Mouse (Mus musculus): ENCODE results near the gene Has1.
"Not testable (repeated sequence)": the region's sequence is repeated elsewhere in the genome, so short reads cannot be mapped to it uniquely, and the experiment has no call there.

Has1 gene

DNA sequence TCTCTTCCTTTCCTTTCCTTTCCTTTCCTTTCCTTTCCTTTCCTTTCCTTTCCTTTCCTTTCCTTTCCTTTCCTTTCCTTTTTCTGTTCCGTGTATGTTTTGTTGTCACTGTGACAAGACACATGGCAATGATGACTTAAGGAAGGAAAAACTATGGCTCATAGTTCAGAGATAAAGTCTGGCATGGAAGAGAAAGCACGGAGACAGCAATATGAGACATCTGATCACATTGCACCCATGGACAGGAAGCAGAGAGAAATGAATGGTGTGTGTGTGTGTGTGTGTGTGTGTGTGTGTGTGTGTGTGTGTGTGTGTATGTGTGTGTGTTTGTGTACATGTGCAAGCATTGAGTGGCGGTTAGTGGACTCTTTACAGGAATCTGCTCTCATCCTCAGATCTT lies 10.4 kb downstream of the Has1 start:
- not testable (repeated sequence) for DNase-seq (ENCODE audit: low read depth)

DNA sequence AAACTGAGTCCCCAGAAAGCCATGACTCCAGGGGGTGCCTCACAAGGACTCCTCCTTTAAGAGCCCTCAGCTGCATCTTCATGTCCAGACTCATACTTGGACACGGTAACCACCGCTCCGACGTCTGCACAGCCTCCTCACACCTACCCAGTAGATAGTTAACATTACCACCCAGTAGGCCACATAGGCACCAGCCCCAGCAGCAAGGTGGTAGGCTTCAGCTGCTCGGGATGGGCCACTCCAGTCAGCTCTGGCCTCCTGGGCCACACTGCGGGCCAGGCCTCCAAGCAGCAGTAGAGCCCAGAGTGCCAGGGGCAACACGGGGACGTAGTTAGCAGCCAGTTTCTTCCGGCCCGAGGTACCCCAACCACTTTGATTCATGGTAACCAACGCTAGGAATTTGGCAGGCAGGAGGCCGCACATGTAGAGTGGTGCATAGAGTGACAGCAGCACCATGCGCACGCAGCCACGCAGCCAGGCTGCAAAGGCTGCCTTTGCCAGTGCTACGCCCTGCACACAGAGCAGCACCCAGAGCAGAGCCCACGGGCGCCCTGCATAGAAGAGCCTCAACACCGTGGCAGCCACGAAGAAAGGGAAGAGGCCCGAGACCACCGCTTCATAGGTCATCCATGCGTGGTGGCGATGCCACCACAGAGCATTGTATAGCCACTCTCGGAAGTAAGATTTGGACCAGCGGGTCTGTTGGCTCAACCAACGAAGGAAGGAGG lies 11.3 kb downstream of the Has1 start:
- DNase-seq (ENCODE audit: low read depth), result no peak

- DNase-seq (ENCODE audit: low read depth), result no peak
Observed at GRCm38 (mm10) chr17:17840796-17841195, 14.2 kb downstream of the Has1 start.

DNA sequence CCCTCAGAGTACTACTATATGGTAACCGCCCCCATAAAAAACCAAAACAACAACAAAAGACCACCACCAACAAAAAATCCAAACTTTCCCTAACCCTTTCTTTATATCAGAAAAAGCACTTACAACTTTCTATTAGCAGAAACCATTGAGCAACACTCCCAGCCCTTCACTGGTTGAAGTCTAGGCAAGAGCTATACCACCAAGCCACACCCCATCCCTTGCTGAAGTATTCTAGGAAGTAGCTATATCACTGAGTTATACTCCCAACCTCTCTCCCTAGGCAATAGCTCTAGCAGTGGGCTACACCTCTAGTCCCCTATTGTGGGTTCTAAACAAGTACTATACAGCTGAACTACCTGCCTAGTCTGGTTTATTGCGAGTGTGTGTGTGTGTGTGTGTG lies 15.7 kb downstream of the Has1 start:
- DNase-seq (ENCODE audit: low read depth), result no peak

- peak; percentile 89 for DNase-seq (ENCODE audit: low read depth)
Observed at GRCm38 (mm10) chr17:17837919-17838701, 16.9 kb downstream of the Has1 start.

- no peak for DNase-seq (ENCODE audit: low read depth)
Observed at GRCm38 (mm10) chr17:17837426-17837825, 17.6 kb downstream of the Has1 start.

DNA sequence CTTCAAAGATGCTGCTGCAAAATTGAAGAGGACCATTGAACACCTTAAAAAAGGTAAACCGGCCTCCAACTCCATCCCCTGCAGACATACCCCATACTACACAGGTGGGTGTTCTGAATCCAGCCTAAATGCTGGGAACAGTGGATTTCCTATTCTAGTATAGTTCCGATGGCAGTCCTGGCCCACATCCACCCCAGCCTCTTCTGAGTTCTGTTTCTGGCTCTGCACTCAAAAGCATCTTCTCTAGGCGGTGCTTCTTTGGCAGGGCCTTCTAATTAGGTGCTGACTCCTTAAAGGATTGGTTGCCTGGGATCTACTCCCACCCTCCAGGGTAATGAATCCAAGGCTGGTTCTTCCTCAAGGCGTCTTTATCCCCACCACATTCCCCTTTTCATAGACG lies 18.9 kb downstream of the Has1 start:
- DNase-seq (ENCODE audit: low read depth), result no peak

DNA sequence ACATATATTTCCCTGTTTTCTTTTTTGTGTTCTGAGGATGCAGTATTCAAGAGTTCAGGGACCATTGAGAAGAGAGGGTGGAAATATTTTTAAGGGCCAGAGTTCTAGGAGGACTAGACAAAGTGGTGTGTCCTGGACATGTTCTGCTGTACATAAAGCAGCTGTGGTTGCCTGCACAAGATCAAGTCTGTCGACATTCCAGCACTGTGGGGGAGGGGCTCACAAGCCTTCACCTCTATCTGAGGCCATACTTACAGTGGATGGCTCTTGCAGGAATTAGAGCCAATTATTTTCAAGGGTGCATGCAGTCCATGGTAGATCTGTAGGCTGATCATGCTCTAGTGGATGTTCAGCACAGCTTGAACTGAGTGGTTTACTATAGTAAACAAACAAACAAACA lies 20.1 kb downstream of the Has1 start:
- no peak for DNase-seq (ENCODE audit: low read depth)

GRCm38 (mm10) chr17:17830731-17831130 lies 24.3 kb downstream of the Has1 start:
- no peak for DNase-seq (ENCODE audit: low read depth)

- no peak for DNase-seq (ENCODE audit: low read depth)
Observed at GRCm38 (mm10) chr17:17829816-17830535, 25.0 kb downstream of the Has1 start.

- no peak for DNase-seq (ENCODE audit: low read depth)
Observed at GRCm38 (mm10) chr17:17829052-17829785, 25.8 kb downstream of the Has1 start.

DNA sequence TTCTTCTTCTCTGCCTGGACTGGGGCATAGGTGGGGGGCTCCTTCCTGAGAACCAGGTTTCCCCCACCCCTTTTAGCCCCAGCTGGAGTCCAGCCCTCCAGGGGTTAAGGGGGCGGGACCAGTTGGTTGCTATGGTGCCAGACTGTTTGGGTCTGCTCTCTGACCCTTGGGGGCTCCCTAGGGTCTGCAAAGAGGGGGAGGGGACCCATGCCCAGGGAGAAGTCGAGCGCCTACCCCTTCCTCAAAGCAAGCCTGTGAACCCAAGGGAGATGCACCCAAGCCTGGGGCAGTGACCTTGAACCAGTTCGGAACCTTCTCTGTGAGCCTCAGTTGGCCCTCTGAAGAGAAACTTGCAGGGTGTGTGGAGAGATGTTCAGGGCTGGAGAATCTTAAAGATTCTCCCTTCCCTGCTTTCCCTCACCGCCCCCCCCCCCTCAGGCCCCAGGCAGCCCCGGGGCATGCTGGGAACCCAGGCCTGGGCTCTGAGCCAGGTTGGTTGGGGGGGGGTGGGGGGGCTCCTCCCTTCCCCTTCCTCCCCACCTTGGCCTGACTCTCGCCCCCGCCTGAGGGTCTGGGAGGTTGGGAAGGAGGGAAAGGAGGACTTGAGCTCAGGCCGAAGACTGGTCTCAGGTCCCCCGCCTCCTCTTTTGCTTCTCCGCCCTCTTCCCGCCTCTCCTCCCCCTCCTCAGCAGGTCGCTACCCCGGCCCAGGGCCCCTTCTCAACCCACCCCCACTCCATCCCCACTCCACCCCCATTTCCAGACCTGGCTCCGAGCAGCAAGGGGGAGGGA lies 26.6 kb downstream of the Has1 start:
- no peak for DNase-seq (ENCODE audit: low read depth)

GRCm38 (mm10) chr17:17827658-17828190 lies 27.3 kb downstream of the Has1 start:
- DNase-seq (ENCODE audit: low read depth), result no peak

- DNase-seq (ENCODE audit: low read depth), result no peak
Observed at GRCm38 (mm10) chr17:17826751-17827657, 28.0 kb downstream of the Has1 start, which contains the start of gene Spaca6. Gene Spaca6 (plus strand): TSS chr17:17827158.

GRCm38 (mm10) chr17:17825921-17826591 lies 28.9 kb downstream of the Has1 start:
- DNase-seq (ENCODE audit: low read depth), result no peak

GRCm38 (mm10) chr17:17823612-17824336 lies 31.2 kb downstream of the Has1 start:
- no peak for DNase-seq (ENCODE audit: low read depth)

DNA sequence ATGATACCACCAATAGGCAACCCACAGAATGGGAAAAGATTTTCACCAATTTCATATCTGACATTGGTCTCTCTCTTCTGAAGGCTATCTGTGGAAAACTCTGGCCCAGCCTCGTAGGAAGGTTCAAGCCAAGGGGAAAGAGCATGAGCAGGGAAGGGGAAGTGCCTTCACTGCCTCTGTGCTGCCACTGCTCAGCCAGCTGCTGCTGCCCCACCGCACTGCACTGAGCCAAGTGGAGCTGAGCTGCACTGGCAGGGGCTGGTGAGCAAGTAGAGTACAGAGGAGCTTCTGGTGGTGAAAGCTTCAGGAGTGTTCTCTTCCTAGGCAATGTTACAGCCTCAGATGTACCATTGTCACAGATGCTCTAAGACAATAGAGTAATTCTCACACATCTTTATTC lies 59.5 kb downstream of the Has1 start:
- no peak for DNase-seq (ENCODE audit: low read depth)

Data from c-Kit-positive CD71-positive TER-119-negative erythroid progenitor cells, embryonic 14.5 days (primary cell).